Mouse (Mus musculus) ovary, postnatal 14 days (tissue): ENCODE results near the gene Megf6.

Experiments
- DNase-seq: peaks from one replicate; pipeline ENCODE4 v3.0.0; 2022; ENCODE audit warnings: low spot score

Gene Megf6

GRCm38 (mm10) chr4:154213586-154213985, 43.1 kb downstream of the Megf6 start:
- DNase-seq, result peak; percentile 38

DNA sequence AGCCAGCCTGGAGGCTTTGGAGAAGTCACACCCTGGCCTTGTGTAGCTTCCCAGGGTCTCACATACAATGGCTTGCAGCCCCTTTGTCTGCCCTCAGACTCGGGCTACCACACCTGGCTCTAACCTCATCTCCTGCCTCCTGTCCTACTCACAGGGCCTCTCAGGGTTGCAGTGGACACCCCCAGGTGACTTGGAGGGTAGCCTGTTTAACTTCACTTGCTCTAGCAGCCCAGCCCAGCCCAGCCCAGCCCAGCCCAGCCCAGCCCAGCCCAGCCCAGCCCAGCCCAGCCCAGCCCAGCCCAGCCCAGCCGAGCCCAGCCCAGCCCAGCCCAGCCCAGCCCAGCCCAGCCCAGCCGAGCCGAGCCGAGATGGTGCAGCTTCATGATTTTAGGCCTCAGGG, 43.5 kb downstream of the Megf6 start:
- DNase-seq, result no peak

DNA sequence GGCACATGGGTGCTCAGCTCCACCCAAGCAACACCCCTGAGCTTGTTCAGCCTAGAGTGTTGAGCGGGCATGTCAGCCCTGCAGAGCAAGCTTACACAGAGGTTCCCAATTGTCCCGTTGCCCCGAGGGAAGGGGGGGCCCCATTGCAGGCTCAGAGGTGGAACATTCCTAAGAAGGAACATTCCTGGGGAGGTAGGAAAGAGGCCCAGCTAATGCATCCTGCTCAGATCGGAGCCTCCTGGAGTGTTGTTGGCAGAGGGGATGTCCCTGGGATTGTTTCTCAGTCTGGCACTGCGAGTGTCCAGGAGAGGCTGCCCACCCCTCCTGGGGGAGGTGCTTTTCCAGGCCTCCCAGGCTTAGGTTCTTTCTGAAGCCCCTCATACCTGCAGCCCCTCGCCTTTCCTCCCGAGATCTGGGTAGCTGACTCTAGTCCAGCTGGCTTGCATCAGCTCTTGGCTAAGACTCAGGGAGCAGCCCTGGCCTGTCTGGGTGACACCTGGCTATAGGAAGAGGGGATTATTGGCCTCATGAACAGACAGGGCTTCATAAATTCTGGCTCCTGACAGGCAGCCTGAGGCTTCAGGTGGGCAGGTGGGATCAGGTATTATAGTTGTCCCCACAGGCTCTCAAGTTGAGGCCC, 47.3 kb downstream of the Megf6 start:
- DNase-seq, result no peak

DNA sequence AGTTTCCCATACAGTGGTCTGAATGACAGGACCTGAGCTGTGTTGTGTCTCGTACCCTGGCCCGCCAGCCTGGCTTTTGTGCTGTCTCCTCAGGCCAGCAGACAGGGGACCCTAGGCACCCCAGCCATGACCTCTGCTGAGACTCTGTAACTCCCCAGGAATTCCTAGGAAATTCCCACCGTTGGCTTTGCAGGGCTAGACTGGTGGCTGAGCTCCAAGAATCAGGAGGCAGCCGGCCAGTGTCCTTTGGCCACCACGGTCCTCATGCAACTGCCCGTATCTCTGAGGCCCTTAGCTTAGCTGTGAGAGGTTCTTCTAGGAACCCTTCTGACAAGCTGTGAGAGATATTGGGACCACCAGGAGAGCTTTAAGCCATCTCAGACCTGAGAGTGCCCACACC, 52.2 kb downstream of the Megf6 start:
- DNase-seq, result no peak

GRCm38 (mm10) chr4:154224267-154224969, 53.9 kb downstream of the Megf6 start:
- DNase-seq, result no peak

GRCm38 (mm10) chr4:154224970-154225309, 54.4 kb downstream of the Megf6 start:
- no peak for DNase-seq

DNA sequence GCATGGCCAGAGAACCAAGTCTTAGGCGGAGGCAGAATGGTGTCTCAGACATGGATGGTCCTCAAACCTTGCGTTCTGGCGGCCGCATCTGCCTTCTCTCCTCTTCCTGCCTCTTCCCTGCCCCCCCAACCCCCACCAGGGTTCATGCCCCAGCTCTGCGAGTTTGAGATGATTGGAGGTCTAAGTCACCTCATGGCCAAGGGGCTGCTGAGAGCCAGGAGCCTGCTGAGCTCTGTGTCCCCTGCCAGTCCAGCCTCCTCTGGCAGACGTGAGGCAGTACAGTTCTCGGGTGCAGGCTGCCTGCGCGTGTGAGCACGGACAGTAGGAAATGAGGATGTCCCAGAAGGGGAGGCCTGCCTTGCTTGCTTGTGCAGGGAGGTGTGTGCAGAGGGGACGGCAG, 56.1 kb downstream of the Megf6 start:
- no peak for DNase-seq

- DNase-seq, result no peak
These were observed 57.8 kb downstream of the Megf6 start for GRCm38 (mm10) chr4:154228336-154228735.

GRCm38 (mm10) chr4:154229569-154229968, 59.0 kb downstream of the Megf6 start:
- no peak for DNase-seq

GRCm38 (mm10) chr4:154231380-154231779, 60.9 kb downstream of the Megf6 start:
- no peak for DNase-seq

DNA sequence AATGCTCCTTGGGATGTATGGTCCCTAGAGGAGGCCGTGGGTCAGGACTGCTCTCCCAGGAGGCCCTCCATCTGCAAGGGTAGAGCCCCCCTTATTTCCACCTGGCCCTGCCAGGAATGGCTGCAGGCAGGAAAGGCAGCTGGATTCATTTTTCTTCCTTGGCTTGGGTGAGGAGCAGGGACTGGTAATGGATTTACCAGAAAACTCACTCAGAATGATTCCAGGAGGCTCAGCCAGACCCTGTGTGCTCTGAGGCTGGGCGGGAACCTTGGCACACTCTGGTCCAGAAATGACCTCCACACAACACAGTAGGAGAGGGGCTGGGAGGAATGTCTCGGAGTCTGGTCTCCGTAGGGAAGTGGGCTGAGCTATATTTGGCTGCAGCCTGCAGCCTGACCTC, 61.8 kb downstream of the Megf6 start:
- DNase-seq, result no peak

DNA sequence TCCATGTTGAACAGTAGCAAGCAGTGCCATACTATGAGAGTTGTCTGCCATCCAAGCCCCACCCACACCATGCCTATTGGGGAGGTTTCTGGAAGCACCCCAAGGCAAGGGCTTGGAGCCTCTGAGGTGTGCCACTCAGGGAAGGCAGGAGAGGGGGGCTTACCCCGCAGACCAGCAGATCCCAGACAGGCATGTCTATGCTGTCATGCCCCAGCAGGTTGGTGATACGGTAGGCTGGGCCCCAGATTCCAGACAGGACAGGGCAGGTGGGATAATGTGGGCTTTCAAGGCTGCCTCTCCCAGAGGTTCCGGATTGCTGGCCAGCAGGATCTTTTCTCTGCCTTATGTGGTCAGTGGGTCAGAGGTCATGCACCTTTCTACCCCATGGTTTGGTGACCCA, 65.5 kb downstream of the Megf6 start:
- DNase-seq, result no peak

GRCm38 (mm10) chr4:154236893-154237292, 66.4 kb downstream of the Megf6 start:
- no peak for DNase-seq

GRCm38 (mm10) chr4:154237306-154237705, 66.8 kb downstream of the Megf6 start:
- no peak for DNase-seq

DNA sequence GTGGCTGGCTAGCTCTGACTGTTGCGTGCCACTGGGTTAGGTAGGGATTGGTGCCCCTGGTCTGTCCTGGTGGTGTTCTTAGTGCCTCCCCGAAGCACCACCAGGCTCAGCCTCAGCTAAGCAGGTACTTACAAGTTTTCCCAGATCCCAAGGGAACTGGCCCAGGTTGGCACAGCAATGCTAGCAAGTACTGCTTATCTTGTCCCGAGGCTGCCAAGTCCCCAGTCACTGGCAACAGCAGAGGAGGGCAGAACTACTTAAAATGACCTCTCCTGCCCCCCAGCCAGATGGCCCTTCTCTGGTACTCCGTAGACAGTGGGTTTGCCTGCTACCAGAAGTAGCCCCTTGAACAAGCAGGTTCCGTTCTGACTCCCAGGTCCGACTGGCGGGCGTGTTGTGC, 68.7 kb downstream of the Megf6 start:
- DNase-seq, result no peak

DNA sequence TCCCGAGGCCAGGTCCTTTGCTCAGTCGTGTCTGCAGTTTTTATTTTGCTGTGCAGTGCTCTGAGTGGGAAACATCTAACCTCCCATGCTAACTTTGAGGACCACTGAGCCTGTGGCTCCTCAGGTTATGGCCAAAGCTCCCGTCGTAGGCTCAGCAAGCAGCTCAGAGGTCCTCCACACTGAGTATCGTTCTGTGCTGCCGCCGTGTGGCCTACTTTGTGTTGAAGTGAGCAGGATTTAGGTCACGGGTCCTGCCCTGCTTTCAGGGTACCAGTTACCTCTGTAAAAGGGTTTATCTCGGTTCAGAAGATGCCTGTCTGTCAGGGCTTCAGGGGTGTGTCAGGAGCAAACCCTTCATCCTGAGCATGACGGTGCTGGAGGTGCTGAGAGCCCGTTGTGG, 70.1 kb downstream of the Megf6 start:
- no peak for DNase-seq

- no peak for DNase-seq
These were observed 74.8 kb downstream of the Megf6 start for GRCm38 (mm10) chr4:154245342-154245741.

GRCm38 (mm10) chr4:154246115-154247040, 75.8 kb downstream of the Megf6 start:
- DNase-seq, result peak; percentile 86

DNA sequence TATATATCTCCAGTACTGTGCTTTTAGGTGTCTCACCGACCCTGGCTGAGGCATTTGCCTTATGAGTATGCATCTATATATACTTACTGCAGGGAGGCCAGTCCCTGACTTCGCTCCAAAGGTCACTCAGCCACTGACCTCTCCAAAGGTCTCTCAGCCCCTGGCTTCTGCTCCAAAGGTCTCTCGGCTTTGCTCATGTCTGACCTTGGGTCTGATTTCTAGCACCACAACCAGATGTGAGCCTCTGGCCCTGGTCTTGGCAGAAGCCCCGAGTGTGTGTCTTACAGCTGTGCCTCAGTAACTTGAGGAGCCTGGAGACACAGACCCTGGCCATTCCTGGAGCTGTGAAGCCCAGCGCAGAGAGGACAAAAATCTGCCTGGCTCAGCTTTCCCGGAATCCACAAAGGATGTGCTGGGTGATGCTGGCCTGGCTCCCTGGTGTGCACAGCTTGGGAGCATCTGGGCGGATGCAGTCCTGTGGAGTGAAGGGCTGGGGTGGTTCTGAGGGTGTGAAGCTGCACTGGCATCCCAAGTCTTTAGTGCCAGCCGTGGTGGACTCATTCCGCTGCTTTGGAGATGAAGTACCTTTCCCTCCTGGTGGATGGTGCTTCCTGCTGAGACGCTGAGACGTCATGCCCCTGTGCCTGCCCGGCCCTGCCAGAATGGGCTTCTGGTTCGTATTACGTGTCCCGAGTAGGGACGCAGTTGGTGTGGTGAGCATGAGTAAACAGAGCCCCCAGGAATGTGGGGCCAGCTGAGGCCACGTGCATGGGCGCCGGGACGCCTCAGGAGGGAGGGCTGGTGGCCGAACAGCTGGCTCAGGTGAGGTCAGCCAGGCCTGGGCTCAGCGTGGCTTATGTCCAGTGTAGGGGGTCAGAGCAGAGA, 76.9 kb downstream of the Megf6 start:
- DNase-seq, result no peak

DNA sequence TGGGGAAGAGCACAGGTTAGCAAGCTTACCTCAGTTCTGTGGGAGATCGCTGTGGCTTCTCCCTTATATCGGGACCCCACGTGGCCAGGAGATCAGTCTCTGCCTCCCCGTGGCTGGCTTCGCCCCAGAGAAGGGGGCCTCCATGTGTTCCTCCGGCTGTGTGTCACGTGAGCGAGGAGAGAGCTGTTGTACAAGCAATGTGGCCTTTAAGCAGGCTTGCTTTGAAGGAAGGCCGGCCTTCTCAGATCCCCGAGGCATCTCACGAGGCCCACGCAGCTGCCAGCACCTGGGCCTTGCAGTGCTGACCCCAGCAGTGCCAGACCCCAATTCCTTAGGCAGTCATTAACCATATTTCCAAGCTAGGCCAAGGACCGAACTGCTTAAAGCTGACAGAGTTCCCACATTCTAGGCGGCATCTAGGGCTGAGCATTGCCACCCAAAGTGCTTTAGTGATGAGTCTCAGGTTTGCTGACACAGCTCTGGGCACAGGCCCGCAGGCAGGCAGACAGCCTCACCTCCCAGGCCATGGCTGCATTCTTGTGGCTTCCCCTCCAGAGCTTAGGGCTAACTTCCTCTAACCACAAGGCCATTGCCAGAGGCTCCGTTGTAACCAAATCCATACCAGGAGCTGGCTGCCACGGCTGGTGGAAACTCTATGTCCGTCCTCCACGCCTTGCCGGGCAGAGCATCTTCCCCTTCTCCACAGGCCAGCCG, 77.7 kb downstream of the Megf6 start:
- DNase-seq, result no peak

- no peak for DNase-seq
These were observed 78.8 kb downstream of the Megf6 start for GRCm38 (mm10) chr4:154249316-154249715.
